8 mouse cellular contexts compared by ENCODE assay signal in the genomic region with DNA sequence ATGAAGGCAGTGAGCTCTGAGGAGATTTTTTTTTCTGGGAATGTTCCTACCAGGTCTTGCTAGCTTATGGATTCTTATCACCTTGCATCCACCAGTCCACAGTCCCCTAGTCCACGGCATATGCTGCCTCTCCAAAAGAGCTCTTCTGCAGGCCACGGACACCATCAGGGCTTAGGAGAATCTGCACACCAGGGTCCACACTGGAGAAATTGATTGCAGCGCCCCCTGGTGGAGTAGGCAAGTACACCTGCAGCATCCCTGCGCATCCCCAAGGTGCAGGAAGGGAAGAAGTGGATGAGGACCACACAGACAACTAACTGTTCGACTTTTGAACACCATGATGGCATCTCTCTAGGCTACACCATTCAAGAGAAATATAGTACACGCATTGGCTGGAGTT.
DNase-seq lines count a peak whose midpoint lies in the region; ATAC-seq and TF ChIP-seq lines count a peak whose summit lies in the region.

No protein-coding gene starts in this region.

- H3K4me3 ChIP-seq in cortical plate, adult 2 months (ENCODE audit: insufficient read depth, low read length), result no peak overlapping the region
- no peak overlapping the region for H3K4me3 ChIP-seq in neural tube, embryonic 11.5 days (ENCODE audit: low read depth, low read length)

- H3K4me2 ChIP-seq in neural tube, embryonic 11.5 days (ENCODE audit: low read depth), result no peak overlapping the region

- no peaks in the 10 kb centered on the region for H3K27me3 ChIP-seq in neural tube, embryonic 11.5 days (ENCODE audit: control insufficient read depth, insufficient read depth, low read length)

- H3K27ac ChIP-seq in cortical plate, adult 2 months (ENCODE audit: insufficient read depth, low read length), result no peak overlapping the region
- H3K27ac ChIP-seq in neural tube, embryonic 11.5 days (ENCODE audit: low read depth, low read length), result no peak overlapping the region

- H3K9me3 ChIP-seq in neural tube, embryonic 11.5 days (ENCODE audit: control insufficient read depth, low read length), result no peaks in the 10 kb centered on the region

- TF ChIP-seq POLR2A in cortical plate, adult 2 months (IDR thresholded peaks at IDR 0.05; ENCODE audit: extremely low read depth, insufficient read depth, low read length), result no peak

- 25% methylated on average over 6 of the region's 6 CpGs for WGBS in neural tube, embryonic 11.5 days

- peak; percentile 73 for TF ChIP-seq CTCF in cortical plate, adult 2 months (IDR thresholded peaks at IDR 0.05; ENCODE audit: extremely low read depth, insufficient read depth, low read length)

- intact Hi-C loops in left cerebral cortex, postnatal 14 days (cut with DNase I), result loop anchor here (5.0 kb wide), 1 partner anchor 121 kb away; no protein-coding TSS in a partner anchor

- peak; percentile 63 to 83 for ATAC-seq in hematopoietic stem cell, adult 5-6 weeks (replicated peaks in 1 of 2; ENCODE audit: insufficient read depth in 1 of 2, low FRiP score in 2 of 2, low TSS enrichment in 1 of 2, low read depth in 1 of 2, poor library complexity in 2 of 2, severe bottlenecking in 2 of 2)
- no peak for ATAC-seq in neural tube, embryonic 11.5 days (ENCODE audit: insufficient read depth, low FRiP score, low TSS enrichment)

- peaks cover 11% of the 10 kb centered on the region for H3K4me1 ChIP-seq in cortical plate, adult 2 months (ENCODE audit: control insufficient read depth, insufficient read depth, low read length)
- no peaks in the 10 kb centered on the region for H3K4me1 ChIP-seq in neural tube, embryonic 11.5 days (ENCODE audit: control insufficient read depth, insufficient read depth, low read length)

- peak; percentile 16 for DNase-seq in gastrocnemius, adult 18-20 months (ENCODE audit: low spot score)
- DNase-seq in gastrocnemius, postnatal 25 days, result no peak
- peak; percentile 40 for DNase-seq in WW6 (ENCODE audit: low read depth, low spot score)
- peak; percentile 73 for DNase-seq in left cerebral cortex, postnatal 14 days (ENCODE audit: low spot score in 2 of 2)
- peak; percentile 77 for DNase-seq in neural tube, embryonic 11.5 days (ENCODE audit: low spot score)
- peak; percentile 67 for DNase-seq in thymus, postnatal 14 days

- H3K9ac ChIP-seq in neural tube, embryonic 11.5 days (ENCODE audit: low read length), result no peak overlapping the region

- no peaks in the 10 kb centered on the region for H3K36me3 ChIP-seq in neural tube, embryonic 11.5 days (ENCODE audit: control insufficient read depth, insufficient read depth, low read length)
